Mouse (Mus musculus) liver, adult 2 months (tissue): ENCODE data around the gene Erc1. TPM values are rescaled to one million over a fixed set of nuclear protein-coding genes. Genes with fewer than 3 reads are reported as not detected.
A peak's percentile ranks its signal among the peaks of the same experiment; 100 is the strongest.

Experiments used
- DNase-seq: peaks from one replicate; pipeline ENCODE4 v3.0.0-alpha.2; 2011; ENCODE audit warnings: low read depth, low spot score; ENCODE audit errors: extremely low read depth
- H3K27ac ChIP-seq: fragments of 200-500 bp; replicated peaks from 2 replicates; pipeline ENCODE4 v1.5.1; 2012; ENCODE audit warnings: low read depth, mild to moderate bottlenecking, control low read depth, inconsistent platforms, low read length; ENCODE audit not compliant: insufficient read depth
- H3K27me3 ChIP-seq: fragments of 200-500 bp; 2 replicates; pipeline ENCODE4 v1.6.1; 2012; ENCODE audit warnings: mild to moderate bottlenecking, moderate library complexity, low read length, inconsistent platforms; ENCODE audit not compliant: control insufficient read depth, insufficient read depth
- H3K36me3 ChIP-seq: fragments of 200-500 bp; 2 replicates; pipeline ENCODE4 v1.6.1; 2012; ENCODE audit warnings: low read length, inconsistent platforms; ENCODE audit not compliant: control insufficient read depth, insufficient read depth
- H3K4me1 ChIP-seq: fragments of 200-500 bp; 2 replicates; pipeline ENCODE4 v1.6.1; 2011; ENCODE audit warnings: low read length; ENCODE audit not compliant: control insufficient read depth, insufficient read depth
- H3K4me3 ChIP-seq: fragments of 200-500 bp; 2 replicates; pipeline ENCODE4 v1.5.1; 2011; ENCODE audit warnings: low read depth, mild to moderate bottlenecking, control low read depth, low read length, moderate library complexity; ENCODE audit not compliant: insufficient read depth
- H3K79me2 ChIP-seq: fragments of 200-500 bp; 2 replicates; pipeline ENCODE4 v1.6.1; 2012; ENCODE audit warnings: inconsistent platforms, mild to moderate bottlenecking, low read length, moderate library complexity; ENCODE audit not compliant: control insufficient read depth, insufficient read depth
- H3K9ac ChIP-seq: fragments of 200-500 bp; 2 replicates; pipeline ENCODE4 v1.6.1; 2012; ENCODE audit warnings: low read depth, mild to moderate bottlenecking, control low read depth, inconsistent platforms, low read length
- CTCF ChIP-seq: fragments of 200-500 bp; IDR thresholded peaks from 2 replicates; pipeline ENCODE4 v1.5.1; 2011; ENCODE audit warnings: low read depth, low read length, control low read depth
- POLR2A ChIP-seq: fragments of 200-500 bp; IDR thresholded peaks from 2 replicates; pipeline ENCODE4 v1.6.1; 2011; ENCODE audit warnings: low read length, control low read depth; ENCODE audit not compliant: insufficient read depth; ENCODE audit errors: extremely low read depth
- WGBS: fragments of 180-500 bp; shearing (Covaris S2); methylation state at CpG from one replicate; pipeline ENCODE4 v1.1.7; 2018; 5-methylcytosine and 5-hydroxymethylcytosine counted together
- polyA plus RNA-seq: library from polyadenylated mRNA; depleted of rRNA; stranded (reverse); fragments of >200 nt; gene quantifications from 2 replicates; pipeline ENCODE4 v1.2.3, GENCODE M21; 2012
- total RNA-seq: library from RNA; depleted of rRNA; stranded (reverse); fragments of >200 nt; gene quantifications from 2 replicates; pipeline ENCODE4 v1.2.3, GENCODE M21; 2014

The Erc1 gene
- total and polyA plus RNA-seq, 2 experiments = 6.3 to 14.2 TPM

DNA sequence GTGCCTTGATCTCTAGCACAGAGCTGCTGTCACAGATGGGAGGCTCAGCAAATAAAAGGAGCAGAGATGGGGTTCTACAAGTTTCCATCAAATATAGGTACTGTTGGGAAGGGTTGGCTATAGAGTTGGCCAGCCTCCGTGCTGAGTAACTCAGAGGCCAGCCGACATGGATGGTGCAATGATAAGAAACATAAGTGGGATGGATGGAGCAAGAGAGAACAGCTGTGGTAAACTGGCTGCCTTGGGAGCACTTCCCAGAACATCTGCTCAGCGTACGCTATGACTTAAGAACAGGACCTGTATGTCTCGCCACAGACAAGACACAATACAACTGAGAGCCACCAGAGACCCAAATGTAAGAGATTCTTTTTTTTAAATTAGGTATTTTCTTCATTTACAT, 264.8 kb downstream of the Erc1 start:
- 96% methylated on average over 5 of the region's 5 CpGs for WGBS
- no peak for TF ChIP-seq POLR2A
- TF ChIP-seq CTCF = no peak

GRCm38 (mm10) chr6:119576706-119577105, 271.3 kb downstream of the Erc1 start:
- H3K9ac ChIP-seq = no peak overlapping the region
- peak; percentile 41 for DNase-seq
- WGBS = 85% methylated on average over 4 of the region's 4 CpGs

More for the DNA sequence above, 264.8 kb downstream of the Erc1 start:
- Histone ChIP-seq H3K4me1 (peaks cover 17% of the 10 kb centered on the region), H3K27ac (no peak overlapping the region), H3K27me3 (no peaks in the 10 kb centered on the region), H3K4me3 (no peak overlapping the region), H3K36me3 (no peaks in the 10 kb centered on the region), H3K79me2 (no peaks in the 10 kb centered on the region), H3K9ac (no peak overlapping the region)
- no peak for DNase-seq

DNA sequence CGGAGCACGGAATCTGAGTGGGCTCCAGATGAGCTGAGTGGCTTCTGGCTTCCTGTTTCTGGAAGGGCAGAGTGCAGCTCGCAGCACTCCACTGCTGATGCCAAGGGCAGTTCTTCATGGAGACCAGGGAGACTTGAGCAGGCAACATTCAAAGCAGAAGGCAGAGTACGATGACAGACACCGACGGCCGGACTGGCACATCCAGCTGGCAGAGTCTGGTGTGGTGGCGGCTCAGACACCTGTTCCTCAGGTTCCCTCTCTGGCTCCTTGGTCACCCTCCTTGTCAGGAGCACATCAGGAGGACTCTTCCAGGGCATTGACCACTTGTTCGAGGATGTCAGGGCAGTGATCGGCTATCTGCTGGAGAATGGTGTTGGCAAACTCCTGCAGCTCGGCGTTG, 272.6 kb downstream of the Erc1 start:
- no peak overlapping the region for H3K9ac ChIP-seq
- DNase-seq = no peak
- TF ChIP-seq CTCF (no peak), POLR2A (no peak)
- H3K4me1 ChIP-seq = no peaks in the 10 kb centered on the region
- no peaks in the 10 kb centered on the region for H3K27me3 ChIP-seq
- H3K79me2 ChIP-seq = no peaks in the 10 kb centered on the region
- no peak overlapping the region for H3K27ac ChIP-seq
- H3K36me3 ChIP-seq = peaks cover 2% of the 10 kb centered on the region; the same call in 1 of the 2 replicates
- 94% methylated on average over 12 of the region's 12 CpGs for WGBS
- H3K4me3 ChIP-seq = no peak overlapping the region

More at GRCm38 (mm10) chr6:119576706-119577105, 271.3 kb downstream of the Erc1 start:
- Histone ChIP-seq H3K4me3 (no peak overlapping the region), H3K4me1 (no peaks in the 10 kb centered on the region), H3K27ac (no peak overlapping the region), H3K36me3 (peaks cover 2% of the 10 kb centered on the region; the same call in 1 of the 2 replicates), H3K27me3 (no peaks in the 10 kb centered on the region), H3K79me2 (no peaks in the 10 kb centered on the region)
- TF ChIP-seq POLR2A = no peak
- TF ChIP-seq CTCF = no peak

- 89% methylated on average over 7 of the region's 7 CpGs for WGBS
These were observed 275.7 kb downstream of the Erc1 start for GRCm38 (mm10) chr6:119572296-119572695.

DNA sequence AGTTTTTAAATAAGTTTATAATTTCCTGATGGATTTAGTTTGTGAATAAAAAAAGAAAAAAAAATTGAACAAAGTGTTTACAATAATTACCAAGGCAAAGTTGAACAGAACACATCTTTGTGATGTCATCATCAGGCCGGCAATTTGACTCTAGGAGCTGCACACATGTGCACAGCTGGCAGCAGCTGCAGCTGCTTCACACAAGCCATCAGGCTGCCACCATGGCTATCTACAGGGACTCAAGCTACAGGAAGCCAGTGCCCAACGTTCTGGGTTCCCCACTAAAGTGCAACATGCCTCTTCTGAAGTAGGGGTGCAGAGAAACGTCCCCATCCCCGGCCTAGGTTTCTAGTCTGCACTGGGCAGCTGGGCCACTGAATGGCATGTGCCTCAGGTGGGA, 277.2 kb downstream of the Erc1 start:
- peaks cover 2% of the 10 kb centered on the region; the same call in 1 of the 2 replicates for H3K36me3 ChIP-seq
- DNase-seq = no peak
- TF ChIP-seq CTCF (no peak), POLR2A (no peak)
- 86% methylated on average over 4 of the region's 4 CpGs for WGBS
- no peak overlapping the region for H3K27ac ChIP-seq
- H3K4me3 ChIP-seq = no peak overlapping the region
- H3K79me2 ChIP-seq = no peaks in the 10 kb centered on the region
- no peaks in the 10 kb centered on the region for H3K4me1 ChIP-seq
- H3K27me3 ChIP-seq = no peaks in the 10 kb centered on the region
- H3K9ac ChIP-seq = no peak overlapping the region

More at GRCm38 (mm10) chr6:119572296-119572695, 275.7 kb downstream of the Erc1 start:
- Histone ChIP-seq H3K9ac (no peak overlapping the region), H3K4me1 (no peaks in the 10 kb centered on the region), H3K79me2 (no peaks in the 10 kb centered on the region), H3K27ac (no peak overlapping the region), H3K27me3 (no peaks in the 10 kb centered on the region), H3K36me3 (peaks cover 2% of the 10 kb centered on the region; the same call in 1 of the 2 replicates), H3K4me3 (no peak overlapping the region)
- no peak for DNase-seq
- TF ChIP-seq CTCF = no peak
- no peak for TF ChIP-seq POLR2A

DNA sequence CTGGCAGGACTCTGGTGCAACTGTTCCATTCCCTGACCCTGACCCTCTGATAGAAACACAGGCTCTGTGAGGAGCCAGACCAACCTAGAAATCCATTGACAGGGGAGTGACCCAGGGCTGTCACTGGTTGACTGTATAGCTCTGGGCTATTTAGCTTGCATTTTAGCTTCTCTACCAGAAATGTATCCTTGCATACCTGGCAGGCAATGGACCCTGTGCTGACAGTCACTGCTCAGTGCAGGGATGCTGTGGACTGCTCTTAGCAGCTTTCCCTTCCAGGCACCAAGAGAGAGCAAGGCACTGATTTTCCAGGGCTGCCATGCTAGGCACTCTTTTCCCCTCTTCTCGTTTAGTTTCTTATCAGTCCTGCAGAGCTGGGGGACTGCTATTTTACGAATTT, 279.6 kb downstream of the Erc1 start:
- H3K4me3 ChIP-seq = no peak overlapping the region
- DNase-seq = no peak
- no peak overlapping the region for H3K27ac ChIP-seq
- H3K4me1 ChIP-seq = no peaks in the 10 kb centered on the region
- no peaks in the 10 kb centered on the region for H3K36me3 ChIP-seq
- WGBS = 68% methylated on average over 2 of the region's 2 CpGs
- no peak for TF ChIP-seq CTCF
- no peak for TF ChIP-seq POLR2A
- no peak overlapping the region for H3K9ac ChIP-seq
- no peaks in the 10 kb centered on the region for H3K27me3 ChIP-seq
- no peaks in the 10 kb centered on the region for H3K79me2 ChIP-seq
